Mouse (Mus musculus) midbrain, embryonic 16.5 days (tissue): ENCODE data around the gene Unkl. TPM values are rescaled to one million over a fixed set of nuclear protein-coding genes. Genes with fewer than 3 reads are reported as not detected.

Experiments used
- ATAC-seq: fragments of 200-750 bp; cut with Nextera tagmentation; 2 replicates; pipeline ENCODE4 v1.8.0; 2017; ENCODE audit warnings: moderate TSS enrichment
- H3K27ac ChIP-seq: fragments of 300-500 bp; sonication (generic); 2 replicates; pipeline ENCODE4 v1.5.1; 2014; ENCODE audit warnings: mild to moderate bottlenecking, low read length, mixed read lengths
- H3K27me3 ChIP-seq: fragments of 300-500 bp; sonication (generic); 2 replicates; pipeline ENCODE4 v1.6.1; 2014; ENCODE audit warnings: low read depth, low read length, mixed read lengths; ENCODE audit not compliant: control insufficient read depth, insufficient read depth
- H3K36me3 ChIP-seq: fragments of 300-500 bp; sonication (generic); 2 replicates; pipeline ENCODE4 v1.6.1; 2014; ENCODE audit warnings: mild to moderate bottlenecking, low read length, moderate library complexity, mixed read lengths; ENCODE audit not compliant: control insufficient read depth, insufficient read depth
- H3K4me1 ChIP-seq: fragments of 300-500 bp; sonication (generic); 2 replicates; pipeline ENCODE4 v1.6.1; 2014; ENCODE audit warnings: mild to moderate bottlenecking, low read length, mixed read lengths; ENCODE audit not compliant: control insufficient read depth, insufficient read depth
- H3K4me2 ChIP-seq: fragments of 300-500 bp; sonication (generic); 2 replicates; pipeline ENCODE4 v1.6.1; 2014; ENCODE audit warnings: mild to moderate bottlenecking, low read length, mixed read lengths
- H3K4me3 ChIP-seq: fragments of 300-500 bp; sonication (generic); 2 replicates; pipeline ENCODE4 v1.5.1; 2014; ENCODE audit warnings: low read depth, mild to moderate bottlenecking, low read length, moderate library complexity, mixed read lengths
- H3K9ac ChIP-seq: fragments of 300-500 bp; sonication (generic); 2 replicates; pipeline ENCODE4 v1.6.1; 2014; ENCODE audit warnings: low read depth, low read length, mixed read lengths
- H3K9me3 ChIP-seq: fragments of 300-500 bp; sonication (generic); replicated peaks from 2 replicates; pipeline ENCODE4 v1.6.1; 2014; ENCODE audit warnings: mild to moderate bottlenecking, low read length, mixed read lengths; ENCODE audit not compliant: control insufficient read depth, poor library complexity, severe bottlenecking
- WGBS: fragments of 180-500 bp; shearing (Covaris S2); extraction: QIAGEN DNeasy Blood & Tissue Kit; methylation state at CpG from one replicate; pipeline ENCODE4 v1.1.7; 2014; 5-methylcytosine and 5-hydroxymethylcytosine counted together
- polyA plus RNA-seq: library from polyadenylated mRNA; unstranded; fragments of >200 nt; fragmentation: Nextera tagmentation; extraction: Ambion mirVana; gene quantifications from 2 replicates; pipeline ENCODE4 v1.2.1, GENCODE M21; 2015

The Unkl gene
- polyA plus RNA-seq, 1 experiment from 2014 or later, result 19.2 TPM

- no peak for ATAC-seq
- Histone ChIP-seq H3K36me3 (no peaks in the 10 kb centered on the region), H3K4me3 (no peak within 1 kb of the TSS), H3K27ac (no peak within 1 kb of the TSS), H3K4me1 (no peaks in the 10 kb centered on the region), H3K4me2 (no peak within 1 kb of the TSS), H3K9ac (no peak within 1 kb of the TSS), H3K9me3 (no peaks in the 10 kb centered on the region), H3K27me3 (peaks cover 2% of the 10 kb centered on the region; the same call in 1 of the 2 replicates)
- WGBS, result 73% methylated on average over 9 of the region's 9 CpGs
Measured at GRCm38 (mm10) chr17:25175411-25175810, 12.8 kb upstream of the Unkl start, which contains the start of gene Gm38655. Gm38655 (minus strand) TSS chr17:25175471.

GRCm38 (mm10) chr17:25183232-25183631, 5.0 kb upstream of the Unkl start:
- Histone ChIP-seq H3K36me3 (no peaks in the 10 kb centered on the region), H3K9me3 (no peaks in the 10 kb centered on the region), H3K4me3 (no peak overlapping the region), H3K9ac (0 out of 2 replicates have a peak overlapping the region, but pooled peaks have one; percentile 87), H3K4me1 (peaks cover 27% of the 10 kb centered on the region), H3K27me3 (peaks cover 5% of the 10 kb centered on the region; the same call in 1 of the 2 replicates), H3K4me2 (peak overlapping the region; percentile 88), H3K27ac (no peak overlapping the region)
- no peak for ATAC-seq

GRCm38 (mm10) chr17:25184129-25184691, 4.0 kb upstream of the Unkl start, which contains the start of gene BC003965:
BC003965 (plus strand) TSS chr17:25184554.
- Histone ChIP-seq H3K36me3 (no peaks in the 10 kb centered on the region), H3K27ac (peak within 1 kb of the TSS; percentile 96), H3K9ac (peak within 1 kb of the TSS; percentile 87), H3K4me1 (peaks cover 29% of the 10 kb centered on the region), H3K4me3 (peak within 1 kb of the TSS; percentile 89), H3K4me2 (peak within 1 kb of the TSS; percentile 98), H3K27me3 (peaks cover 2% of the 10 kb centered on the region; the same call in 1 of the 2 replicates), H3K9me3 (no peaks in the 10 kb centered on the region)
- WGBS, result 0% methylated on average over 50 of the region's 50 CpGs
- peak; percentile 87 for ATAC-seq

DNA sequence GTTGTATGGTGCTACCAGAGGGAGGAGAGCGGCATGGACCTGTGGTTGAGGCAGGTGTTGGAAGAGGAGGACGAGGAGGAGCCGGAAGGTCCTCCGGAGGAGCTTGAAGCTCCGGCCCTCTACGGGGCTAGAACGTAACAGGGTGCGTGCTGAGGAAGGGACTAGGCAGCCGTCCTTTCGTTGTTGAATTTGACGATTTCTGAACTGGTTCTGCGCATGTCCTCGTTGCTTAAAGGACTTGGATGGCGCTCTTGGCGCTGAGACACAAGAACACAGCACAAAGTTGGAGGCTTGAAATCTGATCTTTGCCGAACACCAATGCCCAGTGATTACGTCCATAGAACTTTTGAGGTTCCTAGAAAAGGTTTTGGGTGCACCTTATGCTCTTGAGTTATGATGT, 3.2 kb upstream of the Unkl start:
- Histone ChIP-seq H3K4me2 (peak overlapping the region; percentile 98), H3K4me1 (peaks cover 36% of the 10 kb centered on the region), H3K4me3 (peak overlapping the region; percentile 89), H3K27me3 (peaks cover 2% of the 10 kb centered on the region; the same call in 1 of the 2 replicates), H3K9ac (peak overlapping the region; percentile 71), H3K36me3 (no peaks in the 10 kb centered on the region), H3K27ac (peak overlapping the region; percentile 68; the same call in 1 of the 2 replicates), H3K9me3 (no peaks in the 10 kb centered on the region)
- 0 out of 2 replicates have a peak, but pooled peaks have one; percentile 12 for ATAC-seq
- WGBS, result 12% methylated on average over 17 of the region's 17 CpGs

DNA sequence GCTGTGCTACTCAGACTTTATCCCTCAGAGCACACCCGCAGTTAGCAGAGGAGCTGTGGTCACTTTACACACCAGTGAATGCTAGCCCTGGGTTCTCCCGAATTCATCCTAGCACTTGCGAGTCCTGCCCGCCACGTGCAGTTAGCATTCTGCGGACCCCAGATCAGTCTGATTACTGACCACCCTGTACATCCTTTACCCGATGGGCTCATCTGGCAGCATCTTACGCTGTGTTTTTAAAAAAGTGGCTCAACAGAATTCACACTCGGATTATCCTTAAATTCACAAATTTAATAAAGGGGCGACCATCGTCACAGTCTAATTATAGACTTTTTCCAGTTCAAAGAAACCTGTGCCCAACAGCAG, 430 bp upstream of the Unkl start:
- peaks cover 40% of the 10 kb centered on the region for H3K4me1 ChIP-seq
- no peaks in the 10 kb centered on the region for H3K27me3 ChIP-seq
- peak overlapping the region; percentile 74 for H3K27ac ChIP-seq
- H3K36me3 ChIP-seq, result no peaks in the 10 kb centered on the region
- H3K4me3 ChIP-seq, result peak overlapping the region; percentile 95
- no peaks in the 10 kb centered on the region for H3K9me3 ChIP-seq
- H3K4me2 ChIP-seq, result peak overlapping the region; percentile 88
- WGBS, result 5% methylated on average over 11 of the region's 11 CpGs
- peak overlapping the region; percentile 90 for H3K9ac ChIP-seq
- ATAC-seq, result no peak

DNA sequence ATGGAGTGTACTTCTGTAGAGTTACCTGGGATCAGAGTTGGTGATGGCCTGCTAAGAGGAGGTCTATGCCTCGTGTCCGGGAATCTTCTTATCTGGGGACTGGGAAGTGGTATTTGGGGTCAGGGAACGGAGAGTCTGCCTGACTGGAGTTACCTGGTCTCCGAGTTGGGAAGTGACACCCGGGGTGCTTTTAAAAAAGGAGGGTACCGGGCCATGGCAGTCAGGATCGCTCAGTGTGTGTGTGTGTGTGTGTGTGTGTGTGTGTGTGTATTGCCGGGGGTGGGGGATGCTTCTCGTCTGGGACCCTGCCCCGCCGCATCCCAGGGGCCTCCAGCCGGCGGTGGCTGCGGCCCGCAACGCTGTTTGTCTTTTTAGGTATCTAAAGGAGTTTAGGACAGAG, 894 bp downstream of the Unkl start:
- peak overlapping the region; percentile 95 for H3K4me3 ChIP-seq
- WGBS, result 5% methylated on average over 16 of the region's 16 CpGs
- no peak for ATAC-seq
- no peaks in the 10 kb centered on the region for H3K36me3 ChIP-seq
- H3K27me3 ChIP-seq, result no peaks in the 10 kb centered on the region
- no peaks in the 10 kb centered on the region for H3K9me3 ChIP-seq
- peak overlapping the region; percentile 90 for H3K9ac ChIP-seq
- H3K4me2 ChIP-seq, result peak overlapping the region; percentile 88
- H3K4me1 ChIP-seq, result peaks cover 32% of the 10 kb centered on the region
- H3K27ac ChIP-seq, result 0 out of 2 replicates have a peak overlapping the region, but pooled peaks have one; percentile 74

- Histone ChIP-seq H3K4me1 (no peaks in the 10 kb centered on the region), H3K9ac (no peak overlapping the region), H3K27ac (no peak overlapping the region), H3K36me3 (peaks cover 42% of the 10 kb centered on the region), H3K4me3 (no peak overlapping the region), H3K27me3 (no peaks in the 10 kb centered on the region), H3K9me3 (no peaks in the 10 kb centered on the region), H3K4me2 (no peak overlapping the region)
- ATAC-seq, result no peak
- 92% methylated on average over 4 of the region's 4 CpGs for WGBS
Measured at GRCm38 (mm10) chr17:25202401-25202800, 14.2 kb downstream of the Unkl start.

DNA sequence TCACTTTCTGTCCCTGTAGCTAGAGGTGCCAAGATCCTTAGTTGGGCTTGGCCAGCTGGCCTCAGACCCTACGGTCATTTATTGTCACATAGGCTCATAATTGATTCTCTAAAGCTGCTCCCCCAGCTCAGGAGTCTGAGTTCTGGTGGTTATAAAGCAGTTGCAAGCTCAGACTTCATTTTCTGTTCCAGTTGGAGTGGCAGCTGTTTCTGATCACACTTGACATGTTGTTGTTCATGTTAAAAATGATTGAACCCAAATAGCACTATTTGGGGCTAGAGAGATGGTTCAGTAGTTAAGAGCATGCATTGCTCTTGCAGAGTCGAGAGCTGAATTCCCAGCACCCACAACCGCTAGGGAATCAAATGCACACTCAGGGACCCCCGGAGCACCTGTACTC, 21.8 kb downstream of the Unkl start:
- H3K4me2 ChIP-seq, result no peak overlapping the region
- WGBS, result 93% methylated on average over 4 of the region's 4 CpGs
- no peak for ATAC-seq

DNA sequence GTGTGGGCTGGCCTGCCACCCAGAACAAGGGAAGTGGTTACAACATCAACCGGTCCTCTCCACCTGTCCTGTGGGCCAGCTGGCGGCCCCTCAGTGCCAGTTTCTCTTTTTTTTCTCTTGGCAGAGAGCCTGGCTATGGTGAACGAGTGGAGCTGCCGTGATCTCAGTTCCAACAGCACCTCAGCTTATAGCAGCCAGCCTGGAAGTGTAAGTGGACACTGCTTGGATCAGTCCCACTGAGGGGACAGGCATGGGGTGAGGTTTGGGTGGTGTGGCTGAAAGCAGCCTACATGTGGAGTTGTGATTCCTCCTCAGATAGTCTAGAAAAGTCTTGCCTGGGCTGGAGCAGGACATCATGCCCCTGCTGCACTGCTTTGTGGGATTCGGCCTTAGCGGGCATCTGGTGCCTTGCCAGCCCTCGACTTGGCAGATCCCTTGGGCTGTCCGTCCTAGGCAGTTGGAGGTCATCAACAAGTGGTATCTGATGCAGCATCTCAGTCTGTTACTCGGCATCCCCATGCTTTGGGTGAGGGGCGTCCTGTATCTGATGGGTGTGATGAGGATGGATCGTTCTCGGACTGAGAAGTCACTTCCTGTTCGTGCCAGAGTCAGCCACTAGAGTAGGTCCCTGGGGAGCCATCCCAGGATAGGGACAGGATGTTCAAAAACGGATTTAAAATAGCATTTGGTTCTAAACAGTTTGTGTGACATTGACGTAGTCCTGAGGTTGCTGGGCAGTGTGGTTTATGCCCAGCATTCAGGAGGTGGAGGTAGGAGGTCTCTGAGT, 22.7 kb downstream of the Unkl start:
- no peak overlapping the region for H3K4me3 ChIP-seq
- H3K36me3 ChIP-seq, result peaks cover 39% of the 10 kb centered on the region
- no peak overlapping the region for H3K9ac ChIP-seq
- H3K9me3 ChIP-seq, result no peaks in the 10 kb centered on the region
- no peaks in the 10 kb centered on the region for H3K4me1 ChIP-seq
- no peak for ATAC-seq
- no peak overlapping the region for H3K27ac ChIP-seq
- WGBS, result 90% methylated on average over 15 of the region's 15 CpGs
- H3K4me2 ChIP-seq, result no peak overlapping the region
- H3K27me3 ChIP-seq, result no peaks in the 10 kb centered on the region

More for the DNA sequence above, 21.8 kb downstream of the Unkl start:
- no peak overlapping the region for H3K9ac ChIP-seq
- H3K27ac ChIP-seq, result no peak overlapping the region
- no peak overlapping the region for H3K4me3 ChIP-seq
- H3K4me1 ChIP-seq, result no peaks in the 10 kb centered on the region
- no peaks in the 10 kb centered on the region for H3K27me3 ChIP-seq
- H3K36me3 ChIP-seq, result peaks cover 39% of the 10 kb centered on the region
- H3K9me3 ChIP-seq, result no peaks in the 10 kb centered on the region
